Mouse (Mus musculus): ENCODE results near the gene Lbhd2. TPM values are rescaled to one million over a fixed set of nuclear protein-coding genes. Genes with fewer than 3 reads are reported as not detected.

The Lbhd2 gene
- total RNA-seq (2023): not detected

GRCm38 (mm10) chr12:111406622-111407021, at the start of gene Lbhd2:
Gene Lbhd2 (plus strand): TSS chr12:111406809.

GRCm38 (mm10) chr12:111377376-111377973, 29.1 kb upstream of the Lbhd2 start, which contains the start of gene Cdc42bpb:
Gene Cdc42bpb (minus strand): TSS chr12:111377718.

GRCm38 (mm10) chr12:111416921-111417779, 10.5 kb downstream of the Lbhd2 start, which contains the start of gene Exoc3l4:
Gene Exoc3l4 (plus strand): TSS chr12:111417017.

GRCm38 (mm10) chr12:111442309-111443010, 35.9 kb downstream of the Lbhd2 start, which contains the start of gene Tnfaip2:
Gene Tnfaip2 (plus strand): TSS chr12:111442469.

Other genes with a start within 250 kb of the Lbhd2 start
- gene Traf3, start 240.4 kb upstream of the Lbhd2 start, total RNA-seq (2023): 10 to 100 TPM; 38.2 to 44.3 TPM
- gene 4930595D18Rik, start 222.3 kb upstream of the Lbhd2 start, total RNA-seq (2023): under 1 TPM in 1 of 2 experiments, not detected in 1; 0.44 TPM
- gene Amn, start 135.7 kb upstream of the Lbhd2 start, total RNA-seq (2023): not detected
- 10 to 100 TPM; 13.3 to 16.7 TPM for gene Cdc42bpb, start 29.1 kb upstream of the Lbhd2 start, total RNA-seq (2023)
- gene Exoc3l4, start 10.2 kb downstream of the Lbhd2 start, total RNA-seq (2023): 1 to 10 TPM in 1 of 2 experiments, not detected in 1; 1.2 TPM
- 100 to 1,000 TPM; 263 to 283 TPM for gene Tnfaip2, start 35.7 kb downstream of the Lbhd2 start, total RNA-seq (2023)
- gene Gm266, start 79.0 kb downstream of the Lbhd2 start, total RNA-seq (2023): under 1 TPM in 1 of 2 experiments, not detected in 1; 0.77 TPM
- gene Eif5, start 131.2 kb downstream of the Lbhd2 start, total RNA-seq (2023): 100 to 1,000 TPM; 644 to 669 TPM
- 10 to 100 TPM; 51.1 to 56.3 TPM for gene Mark3, start 167.7 kb downstream of the Lbhd2 start, total RNA-seq (2023)

All from neutrophil, adult 83 days (primary cell).